ENCODE assay signal across 9 mouse cellular contexts in the genomic region with DNA sequence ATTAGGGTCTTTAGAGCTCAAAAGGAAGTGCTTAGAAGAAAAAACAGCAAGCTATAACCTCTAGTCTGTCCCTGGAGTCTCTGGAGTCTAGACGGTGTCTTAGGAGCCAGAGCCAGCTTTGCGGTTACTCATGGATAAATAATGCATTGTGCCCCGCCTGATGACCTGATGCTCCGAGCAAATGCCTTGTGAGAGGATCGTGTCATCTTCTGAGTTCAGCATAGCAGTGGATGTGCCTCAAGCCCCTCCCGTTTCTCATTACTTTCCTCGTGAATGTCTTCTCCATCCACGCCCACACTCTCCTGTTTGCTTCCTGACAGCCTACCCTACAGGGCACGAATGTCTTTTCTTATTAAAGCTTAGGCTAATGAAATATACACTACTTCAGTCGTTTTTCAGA.
DNase-seq lines count a peak whose midpoint lies in the region; ATAC-seq and TF ChIP-seq lines count a peak whose summit lies in the region.
"Had no signal": no experiment of that assay in that cellular context is flagged by ENCODE, and none has a peak within 500 bp of the region (broad histone marks: within the 10 kb centered on the region; RNA-seq: fewer than 3 reads in every experiment).

No protein-coding gene starts in this region.

- H3K27me3 ChIP-seq in neural tube, embryonic 11.5 days (ENCODE audit: control insufficient read depth, insufficient read depth, low read length): no peaks in the 10 kb centered on the region
- no peaks in the 10 kb centered on the region for H3K27me3 ChIP-seq in liver, embryonic 15.5 days
- H3K27me3 ChIP-seq: Patski had no signal

- TF ChIP-seq CTCF in left cerebral cortex, adult 2 months (IDR thresholded peaks at IDR 0.05): no peak

- no peak overlapping the region for H3K4me2 ChIP-seq in neural tube, embryonic 11.5 days (ENCODE audit: low read depth)
- peak overlapping the region; percentile 55 for H3K4me2 ChIP-seq in liver, embryonic 15.5 days

- H3K4me1 ChIP-seq in neural tube, embryonic 11.5 days (ENCODE audit: control insufficient read depth, insufficient read depth, low read length): peaks cover 3% of the 10 kb centered on the region; the same call in 1 of the 2 replicates
- H3K4me1 ChIP-seq in liver, embryonic 15.5 days (replicated peaks): peaks cover 48% of the 10 kb centered on the region

- H3K9me3 ChIP-seq in neural tube, embryonic 11.5 days (ENCODE audit: control insufficient read depth, low read length): no peaks in the 10 kb centered on the region
- H3K9me3 ChIP-seq in liver, embryonic 15.5 days (replicated peaks): no peaks in the 10 kb centered on the region

- H3K4me3 ChIP-seq in neural tube, embryonic 11.5 days (ENCODE audit: low read depth, low read length): no peak overlapping the region
- no peak overlapping the region for H3K4me3 ChIP-seq in liver, embryonic 15.5 days (replicated peaks)
- H3K4me3 ChIP-seq in left cerebral cortex, adult 2 months: no peak overlapping the region

- intact Hi-C loops in left cerebral cortex, adult 2 months (cut with DNase I): no loop called here

- DNase-seq in neural tube, embryonic 11.5 days (ENCODE audit: low spot score): peak; percentile 43
- DNase-seq in neural tube, embryonic 10.5 days (ENCODE audit: extremely low spot score, low spot score): no peak
- no peak for DNase-seq in ovary, postnatal 36 days (ENCODE audit: low spot score)
- no peak for DNase-seq in kidney, postnatal 25 days
- no peak for DNase-seq in left cerebral cortex, adult 2 months (ENCODE audit: extremely low spot score in 1 of 2, low spot score in 2 of 2)

- ATAC-seq in neural tube, embryonic 11.5 days (ENCODE audit: insufficient read depth, low FRiP score, low TSS enrichment): no peak
- ATAC-seq in erythroid progenitor cell, adult 5-6 weeks (replicated peaks; ENCODE audit: low FRiP score, poor library complexity, severe bottlenecking): peak; percentile 46
- ATAC-seq in liver, embryonic 15.5 days (ENCODE audit: insufficient read depth): peak; percentile 27; the same call in 1 of the 2 replicates
- ATAC-seq: inflammation-experienced regulatory T-cells, adult 6 months; Patski had no signal

- no peaks in the 10 kb centered on the region for H3K36me3 ChIP-seq in neural tube, embryonic 11.5 days (ENCODE audit: control insufficient read depth, insufficient read depth, low read length)
- H3K36me3 ChIP-seq in liver, embryonic 15.5 days (replicated peaks): 0 out of 2 replicates have a peak, but pooled peaks cover 15% of the 10 kb centered on the region

- H3K9ac ChIP-seq in neural tube, embryonic 11.5 days (ENCODE audit: low read length): no peak overlapping the region
- peak overlapping the region; percentile 20 for H3K9ac ChIP-seq in liver, embryonic 15.5 days

- no peak overlapping the region for H3K27ac ChIP-seq in neural tube, embryonic 11.5 days (ENCODE audit: low read depth, low read length)
- H3K27ac ChIP-seq in liver, embryonic 15.5 days (replicated peaks): peak overlapping the region; percentile 94
- H3K27ac ChIP-seq in left cerebral cortex, adult 2 months: no peak overlapping the region

- WGBS in neural tube, embryonic 11.5 days: 41% methylated on average over 10 of the region's 10 CpGs
- WGBS in liver, embryonic 15.5 days (ENCODE audit: insufficient replicate concordance): 47% methylated on average over 10 of the region's 10 CpGs
